Mouse (Mus musculus) cerebellum, adult 2 months (tissue): ENCODE results near the gene Hlf. TPM values are rescaled to one million over a fixed set of nuclear protein-coding genes. Genes with fewer than 3 reads are reported as not detected.

Experiments used
- DNase-seq, 2 experiments: peaks; one replicate each; pipeline ENCODE4 v3.0.0; 2021
- H3K27ac ChIP-seq: fragments of 200-500 bp; 2 replicates; pipeline ENCODE4 v1.5.1; 2012; ENCODE audit warnings: low read length, control low read depth, inconsistent platforms; ENCODE audit not compliant: insufficient read depth
- H3K27me3 ChIP-seq: fragments of 200-500 bp; 2 replicates; pipeline ENCODE4 v1.6.1; 2012; ENCODE audit warnings: inconsistent platforms, mild to moderate bottlenecking, low read length, moderate library complexity; ENCODE audit not compliant: control insufficient read depth, insufficient read depth
- H3K4me1 ChIP-seq: fragments of 200-500 bp; 2 replicates; pipeline ENCODE4 v1.6.1; 2011; ENCODE audit warnings: low read length; ENCODE audit not compliant: control insufficient read depth, insufficient read depth
- H3K4me3 ChIP-seq: fragments of 200-500 bp; replicated peaks from 2 replicates; pipeline ENCODE3; 2011; ENCODE audit warnings: mild to moderate bottlenecking, low read depth, low read length, control low read depth; ENCODE audit not compliant: insufficient read depth
- CTCF ChIP-seq: fragments of 200-500 bp; IDR thresholded peaks from 2 replicates; pipeline ENCODE4 v1.5.1; 2011; ENCODE audit warnings: low read depth, mild to moderate bottlenecking, control low read depth, low read length, moderate library complexity, borderline replicate concordance; ENCODE audit not compliant: insufficient read depth
- POLR2A ChIP-seq: fragments of 200-500 bp; IDR thresholded peaks from 2 replicates; pipeline ENCODE4 v1.6.1; 2011; ENCODE audit warnings: low read length, control low read depth, borderline replicate concordance; ENCODE audit not compliant: insufficient read depth
- WGBS: fragments of 180-500 bp; shearing (Covaris S2); methylation state at CpG from one replicate; pipeline ENCODE4 v1.1.7; 2018; 5-methylcytosine and 5-hydroxymethylcytosine counted together
- polyA plus RNA-seq: library from polyadenylated mRNA; depleted of rRNA; stranded (reverse); fragments of >200 nt; gene quantifications from 2 replicates; pipeline ENCODE4 v1.2.3, GENCODE M21; 2012

Hlf gene
- polyA plus RNA-seq, 1 experiment: 50.4 TPM

DNA sequence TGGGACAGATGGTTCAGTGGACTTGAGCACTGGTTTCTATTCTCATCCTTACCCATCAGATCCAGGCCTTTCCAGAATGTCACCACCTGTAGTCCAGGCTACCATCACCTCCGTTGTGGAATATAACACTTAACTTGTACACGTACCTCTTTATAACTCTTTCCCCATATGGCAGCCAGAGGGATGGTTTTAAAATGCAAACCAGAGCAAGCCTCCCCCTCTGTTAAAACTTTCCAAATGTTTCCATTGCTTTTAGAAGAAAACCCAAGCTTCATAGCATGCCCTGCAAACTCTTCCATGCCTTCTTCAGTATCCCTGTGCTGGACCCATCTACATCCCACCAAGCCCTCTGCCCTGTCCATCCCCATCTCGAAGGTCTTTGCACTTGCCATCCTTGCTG lies 66.1 kb downstream of the Hlf start:
- TF ChIP-seq CTCF (no peak), POLR2A (no peak)
- no peaks in the 10 kb centered on the region for H3K4me1 ChIP-seq
- H3K27me3 ChIP-seq: no peaks in the 10 kb centered on the region
- 89% methylated on average over 3 of the region's 3 CpGs for WGBS
- DNase-seq: no peak
- H3K27ac ChIP-seq: no peak overlapping the region
- H3K4me3 ChIP-seq: no peak overlapping the region

DNA sequence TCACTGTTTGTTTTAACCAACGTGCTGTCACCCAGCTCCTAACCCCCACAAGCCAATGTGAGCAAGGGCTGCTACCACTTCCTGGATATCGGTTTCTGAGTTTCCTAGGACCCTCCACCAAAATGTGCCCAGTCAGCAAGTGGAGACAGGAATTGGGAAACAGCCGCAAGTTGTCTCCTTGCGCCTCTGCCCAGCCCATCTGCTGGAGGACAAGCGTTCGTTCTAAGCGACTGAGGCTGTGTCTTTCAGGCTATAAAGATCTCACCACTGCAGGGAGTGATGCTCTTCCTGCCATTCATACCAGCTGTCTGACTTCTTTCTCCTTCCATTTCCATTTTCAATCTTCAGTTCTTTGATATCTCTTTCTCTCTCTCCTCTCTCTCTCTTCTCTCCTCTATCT lies 69.8 kb downstream of the Hlf start:
- H3K4me3 ChIP-seq: no peak overlapping the region
- H3K4me1 ChIP-seq: no peaks in the 10 kb centered on the region
- WGBS: 67% methylated on average over 7 of the region's 7 CpGs
- TF ChIP-seq POLR2A (no peak), CTCF (no peak)
- no peaks in the 10 kb centered on the region for H3K27me3 ChIP-seq
- no peak for DNase-seq
- H3K27ac ChIP-seq: no peak overlapping the region

DNA sequence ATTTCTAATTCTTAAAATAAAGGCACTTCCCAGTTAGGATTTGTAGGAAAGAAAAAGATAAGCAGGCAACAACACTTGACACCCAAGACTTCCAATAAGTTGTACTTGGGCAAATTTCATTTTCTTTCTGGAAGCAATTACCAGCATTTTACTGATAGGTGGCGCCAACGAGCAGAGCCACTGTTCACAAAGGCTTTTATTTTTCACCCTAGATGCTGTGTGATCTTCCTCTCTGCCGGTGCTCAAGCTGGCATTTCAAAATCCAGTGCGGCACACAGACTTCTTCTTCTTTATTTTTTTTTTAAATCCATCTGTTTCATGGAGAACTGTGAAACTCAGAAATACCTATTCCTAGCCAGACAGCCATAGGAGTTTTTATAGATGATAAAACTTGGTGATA lies 73.2 kb downstream of the Hlf start:
- H3K4me1 ChIP-seq: no peaks in the 10 kb centered on the region
- 1% methylated on average over 4 of the region's 4 CpGs for WGBS
- TF ChIP-seq CTCF (peak; percentile 66), POLR2A (no peak)
- H3K4me3 ChIP-seq: no peak overlapping the region
- H3K27ac ChIP-seq: no peak overlapping the region
- peak; percentile 49 to 58 for DNase-seq
- no peaks in the 10 kb centered on the region for H3K27me3 ChIP-seq

DNA sequence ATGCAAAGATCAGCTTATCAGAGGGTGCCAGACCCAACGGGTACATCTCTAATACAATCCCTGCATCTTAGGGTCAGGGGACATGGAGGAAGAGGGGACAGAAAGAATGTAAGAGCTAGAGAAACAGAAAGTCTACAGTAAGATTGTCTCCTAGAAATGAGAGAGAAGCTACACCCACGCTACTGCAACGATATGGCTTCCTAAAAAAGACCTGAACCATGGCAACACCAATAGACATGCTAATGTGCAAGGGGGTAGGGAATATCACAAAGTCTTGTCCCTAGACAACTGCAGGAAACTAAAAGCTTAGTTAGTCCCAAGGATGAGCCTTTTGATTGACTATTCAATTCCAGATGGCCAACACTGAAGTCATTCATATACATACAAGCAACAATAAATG lies 76.1 kb downstream of the Hlf start:
- DNase-seq: no peak
- WGBS: 84% methylated on average over 3 of the region's 3 CpGs
- TF ChIP-seq CTCF: no peak
- no peak for TF ChIP-seq POLR2A
- H3K27ac ChIP-seq: no peak overlapping the region
- no peaks in the 10 kb centered on the region for H3K27me3 ChIP-seq
- no peaks in the 10 kb centered on the region for H3K4me1 ChIP-seq
- no peak overlapping the region for H3K4me3 ChIP-seq

DNA sequence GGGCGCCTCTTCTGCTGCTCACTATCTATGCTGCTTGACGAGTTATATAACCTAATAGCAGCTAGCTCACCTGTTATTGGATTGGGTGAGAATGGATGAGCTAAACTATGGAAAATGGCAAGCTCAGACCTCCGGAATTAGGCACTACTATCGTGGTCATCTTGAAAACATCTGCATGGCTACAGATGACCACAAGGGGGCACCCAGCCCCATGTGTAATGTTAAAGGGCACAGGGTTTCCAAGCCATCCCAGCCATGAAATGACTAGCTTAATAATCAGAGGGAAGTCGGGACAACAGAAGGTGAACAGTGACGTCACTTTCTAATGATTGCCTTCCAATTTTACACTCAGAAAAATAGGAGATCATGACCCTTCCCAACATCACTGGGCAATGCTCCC lies 83.7 kb downstream of the Hlf start:
- WGBS: 37% methylated on average over 6 of the region's 6 CpGs

DNA sequence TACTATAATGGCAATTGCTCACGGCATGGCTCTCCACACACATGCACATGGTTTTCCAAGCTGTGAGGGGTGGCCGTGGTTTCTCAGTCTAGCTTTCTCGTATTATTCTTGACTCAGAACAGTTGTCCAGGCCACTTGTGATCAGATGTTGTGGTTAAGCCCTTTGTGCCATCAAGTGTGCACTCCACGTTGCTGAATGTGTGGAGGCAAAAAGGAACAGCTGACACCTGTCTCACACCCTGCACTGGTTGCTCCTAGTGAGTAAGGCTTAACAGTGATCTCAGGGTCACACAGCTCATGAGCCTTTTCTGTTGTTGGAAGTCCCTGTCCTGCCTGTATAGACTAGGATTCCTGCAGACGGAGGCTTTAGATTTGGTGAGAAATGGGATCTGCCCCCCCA lies 84.6 kb downstream of the Hlf start:
- 87% methylated on average over 5 of the region's 5 CpGs for WGBS
- Histone ChIP-seq H3K4me3 (no peak overlapping the region), H3K27ac (no peak overlapping the region), H3K4me1 (no peaks in the 10 kb centered on the region), H3K27me3 (no peaks in the 10 kb centered on the region)
- no peak for DNase-seq
- no peak for TF ChIP-seq CTCF
- no peak for TF ChIP-seq POLR2A

More for the DNA sequence above, 83.7 kb downstream of the Hlf start:
- peak; percentile 45 to 52 for DNase-seq
- no peaks in the 10 kb centered on the region for H3K27me3 ChIP-seq
- no peak overlapping the region for H3K27ac ChIP-seq
- peak; percentile 78 for TF ChIP-seq CTCF
- TF ChIP-seq POLR2A: no peak
- H3K4me1 ChIP-seq: no peaks in the 10 kb centered on the region
- no peak overlapping the region for H3K4me3 ChIP-seq

DNA sequence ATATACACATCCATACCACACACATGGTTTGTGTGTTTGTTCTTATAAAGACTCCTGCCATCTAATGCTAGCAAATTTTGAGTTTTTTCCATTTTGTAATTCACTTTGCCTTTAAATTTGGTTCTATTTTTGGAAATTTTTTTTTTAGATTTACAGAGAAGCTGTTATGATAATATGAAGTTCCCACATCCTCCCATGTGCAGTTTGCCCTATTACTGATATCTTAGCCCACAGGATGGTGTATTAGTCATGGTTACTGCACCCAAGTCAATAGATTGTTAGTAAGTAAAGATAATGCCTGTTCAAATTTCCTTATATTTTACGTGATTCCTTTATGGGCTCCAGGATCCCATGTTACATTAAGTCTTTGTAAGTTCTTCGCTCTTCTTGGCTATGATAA lies 96.1 kb downstream of the Hlf start:
- no peak overlapping the region for H3K4me3 ChIP-seq
- DNase-seq: no peak
- TF ChIP-seq POLR2A: no peak
- TF ChIP-seq CTCF: no peak
- 94% methylated on average over 2 of the region's 2 CpGs for WGBS
- H3K4me1 ChIP-seq: no peaks in the 10 kb centered on the region
- H3K27ac ChIP-seq: no peak overlapping the region
- H3K27me3 ChIP-seq: no peaks in the 10 kb centered on the region

DNA sequence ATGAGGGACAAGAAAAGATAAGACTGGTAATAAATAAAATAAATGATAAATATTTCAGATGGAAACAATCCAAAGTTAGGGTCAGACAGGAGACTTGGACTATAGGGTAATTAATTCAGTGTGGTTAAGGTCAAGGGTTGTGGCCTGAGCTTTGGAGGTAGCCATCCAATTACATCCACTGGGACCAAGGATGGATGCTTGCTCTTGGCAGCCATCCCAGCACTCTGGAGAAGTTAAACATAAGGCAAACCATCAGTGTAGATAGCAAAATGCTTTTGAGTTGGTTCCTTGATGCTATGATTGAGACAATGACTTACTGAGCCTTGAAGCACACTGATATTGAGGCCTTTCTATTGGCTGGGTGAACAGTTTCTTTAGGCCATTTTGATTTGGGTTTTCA lies 97.9 kb downstream of the Hlf start:
- TF ChIP-seq POLR2A: no peak
- TF ChIP-seq CTCF: no peak

DNA sequence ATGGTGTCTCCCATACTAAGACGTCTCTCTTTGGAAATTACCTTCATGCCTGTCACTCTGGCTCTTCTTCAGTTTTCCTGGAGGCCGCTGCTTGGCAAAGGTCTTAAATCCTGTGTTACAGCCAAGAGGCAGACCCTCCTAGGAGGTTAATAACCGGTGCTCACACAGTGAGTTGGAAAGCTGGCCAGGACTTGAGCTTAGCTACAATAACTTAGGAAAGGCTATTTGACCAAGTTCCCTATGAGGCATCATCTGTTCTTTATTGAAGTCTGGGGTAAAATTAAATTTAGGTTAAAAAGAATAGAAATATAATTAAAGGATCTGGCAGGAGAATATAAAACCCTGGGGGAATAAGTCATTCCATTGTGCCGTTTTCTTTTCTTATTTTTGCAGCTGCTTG lies 99.5 kb downstream of the Hlf start:
- WGBS: 3% methylated on average over 4 of the region's 4 CpGs

More for the DNA sequence above, 97.9 kb downstream of the Hlf start:
- DNase-seq: no peak
- no peaks in the 10 kb centered on the region for H3K27me3 ChIP-seq
- no peak overlapping the region for H3K27ac ChIP-seq
- H3K4me3 ChIP-seq: no peak overlapping the region
- H3K4me1 ChIP-seq: no peaks in the 10 kb centered on the region

More for the DNA sequence above, 99.5 kb downstream of the Hlf start:
- H3K27ac ChIP-seq: no peak overlapping the region
- TF ChIP-seq CTCF (no peak), POLR2A (no peak)
- no peak overlapping the region for H3K4me3 ChIP-seq
- H3K27me3 ChIP-seq: no peaks in the 10 kb centered on the region
- DNase-seq: no peak
- no peaks in the 10 kb centered on the region for H3K4me1 ChIP-seq
